Mouse (Mus musculus) megakaryocyte progenitor cell, adult 5-6 weeks (primary cell): Measurements from ENCODE around the gene Klk1b4. TPM values are rescaled to one million over a fixed set of nuclear protein-coding genes. Genes with fewer than 3 reads are reported as not detected.
A peak's percentile ranks its signal among the peaks of the same experiment; 100 is the strongest.
"Not testable (repeated sequence)": the region's sequence is repeated elsewhere in the genome, so short reads cannot be mapped to it uniquely, and the experiment has no call there.

Source experiments
- ATAC-seq: replicated peaks from 2 replicates; pipeline ENCODE4 v1.8.0; 2016; ENCODE audit warnings: mild to moderate bottlenecking, moderate TSS enrichment, inconsistent platforms; ENCODE audit not compliant: poor library complexity
- total RNA-seq, 2 experiments: library from RNA; stranded (forward) in 1 of 2; stranded (reverse) in 1 of 2; fragments of 157-497, 149-512 nt in 1 of 2; fragments of 200-1000 nt in 1 of 2; gene quantifications; 2 replicates each; pipeline versions ENCODE4 v1.2.3 to v1.2.4; 2015 to 2017

Klk1b4 gene
- total RNA-seq (2015) (not detected in 2 replicates), total RNA-seq (2017) (not detected in 2 replicates)

GRCm38 (mm10) chr7:44207135-44207534 lies at the start of gene Klk1b4:
TSS of gene Klk1b4 (plus strand) at chr7:44207435.
- ATAC-seq, result not testable (repeated sequence)

GRCm38 (mm10) chr7:44179299-44180045 lies 27.8 kb upstream of the Klk1b4 start:
- ATAC-seq, result no peak

- not testable (repeated sequence) for ATAC-seq
These were observed 20.7 kb upstream of the Klk1b4 start for GRCm38 (mm10) chr7:44186516-44186915.

DNA sequence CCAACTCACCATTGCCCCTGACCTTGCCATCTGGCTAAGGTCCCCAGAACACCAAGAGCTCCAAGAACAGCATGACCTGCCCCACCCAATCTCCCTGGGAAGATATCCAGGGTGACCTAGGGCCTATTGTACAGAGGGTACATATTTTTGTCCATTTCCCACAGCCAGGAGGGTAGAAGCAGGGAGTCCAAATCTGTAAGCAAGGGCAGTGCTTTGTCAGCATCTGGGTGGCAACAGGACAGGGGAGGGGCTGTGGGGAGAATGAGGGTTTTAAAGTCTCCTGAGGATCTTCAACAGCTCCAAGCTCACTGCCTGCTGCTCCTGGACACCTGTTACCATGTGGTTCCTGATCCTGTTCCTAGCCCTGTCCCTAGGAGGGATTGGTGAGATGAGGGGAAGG lies 19.3 kb upstream of the Klk1b4 start, which contains the start of gene Klk1b24:
Gene Klk1b24, plus strand, starts transcription at position 301 of the 400 bp plus-strand sequence.
- not testable (repeated sequence) for ATAC-seq

DNA sequence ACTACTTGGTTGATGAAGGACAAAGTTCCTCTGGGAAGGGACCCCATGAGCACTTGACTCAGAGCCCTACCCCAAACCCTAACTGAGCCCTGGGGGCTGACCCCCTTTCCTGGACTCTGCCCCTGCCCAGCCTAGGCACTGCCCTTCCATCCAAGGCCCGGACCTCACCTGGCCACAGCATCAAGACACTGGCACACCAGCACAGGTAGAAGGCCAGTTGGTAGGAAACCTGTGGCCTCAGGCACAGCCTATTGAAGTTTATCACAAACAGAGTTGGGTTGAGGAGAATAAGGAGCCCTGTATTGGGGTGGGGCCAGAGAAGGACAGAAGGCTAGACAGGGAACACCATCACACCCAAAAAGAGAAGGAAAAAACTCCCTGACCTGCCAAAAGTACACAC lies 13.8 kb upstream of the Klk1b4 start:
- not testable (repeated sequence) for ATAC-seq

GRCm38 (mm10) chr7:44197891-44198290 lies 9.3 kb upstream of the Klk1b4 start, which contains the start of gene Klk1b3:
TSS of gene Klk1b3 (plus strand) at chr7:44198191.
- no peak for ATAC-seq

DNA sequence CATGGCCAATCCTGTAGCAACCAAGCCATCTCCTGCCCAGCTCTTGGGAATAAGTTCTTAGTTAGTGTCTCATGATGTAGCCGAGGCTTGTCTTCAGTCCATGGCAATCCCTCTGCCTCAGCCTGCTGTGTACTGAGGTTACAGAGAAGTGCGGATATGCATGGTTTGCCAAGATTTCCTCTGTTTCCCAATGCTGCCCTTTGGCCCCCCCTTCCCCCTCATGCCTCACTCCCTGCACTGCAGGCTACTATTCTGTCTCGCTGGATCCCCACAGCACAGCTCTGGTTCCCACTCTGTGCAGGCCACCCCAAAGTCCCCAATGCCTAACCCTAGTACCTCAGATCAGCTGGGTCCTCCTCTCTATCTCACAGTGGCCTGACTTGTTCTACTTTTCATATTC lies 1.1 kb downstream of the Klk1b4 start:
- ATAC-seq, result no peak

DNA sequence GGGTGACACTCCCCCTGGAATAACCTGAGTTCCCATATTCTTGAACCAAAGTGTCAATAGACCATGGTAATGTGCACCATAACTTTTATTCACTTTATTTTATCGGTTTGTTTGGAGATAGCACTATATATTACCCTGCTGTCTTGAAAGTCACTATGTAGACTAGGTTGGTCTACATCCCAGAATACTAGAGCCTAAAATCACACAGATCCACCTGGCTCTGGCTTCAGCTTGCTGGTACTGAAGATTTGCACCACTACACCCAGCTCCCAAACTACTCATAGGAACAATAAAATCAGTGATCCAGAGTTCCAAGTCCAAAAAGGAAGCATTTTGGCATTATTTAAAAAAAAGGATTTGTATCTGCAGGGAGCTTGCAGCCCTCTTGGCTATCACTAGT lies 8.4 kb downstream of the Klk1b4 start, which contains the start of gene Klk1b5:
Gene Klk1b5, plus strand, starts transcription at position 301 of the 400 bp plus-strand sequence.
- no peak for ATAC-seq

DNA sequence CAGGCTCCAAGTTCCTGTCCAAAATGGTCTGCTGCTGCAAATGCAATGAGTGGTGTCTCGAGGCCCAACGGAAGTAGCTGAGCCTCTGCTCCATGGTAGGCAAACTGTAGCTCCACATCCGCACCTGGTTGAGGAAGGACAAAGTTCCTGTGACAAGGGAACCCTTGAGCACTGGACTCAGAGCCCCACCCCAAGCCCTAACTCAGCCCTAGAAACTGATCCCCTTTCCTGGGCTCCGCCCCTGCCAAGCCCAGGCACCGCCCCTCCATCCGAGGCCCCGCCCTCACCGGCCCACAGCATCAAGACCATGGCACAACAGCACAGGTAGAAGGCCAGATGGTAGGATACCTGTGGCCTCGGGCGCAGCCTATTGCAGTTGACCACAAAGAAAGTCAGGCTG lies 14.4 kb downstream of the Klk1b4 start:
- not testable (repeated sequence) for ATAC-seq

DNA sequence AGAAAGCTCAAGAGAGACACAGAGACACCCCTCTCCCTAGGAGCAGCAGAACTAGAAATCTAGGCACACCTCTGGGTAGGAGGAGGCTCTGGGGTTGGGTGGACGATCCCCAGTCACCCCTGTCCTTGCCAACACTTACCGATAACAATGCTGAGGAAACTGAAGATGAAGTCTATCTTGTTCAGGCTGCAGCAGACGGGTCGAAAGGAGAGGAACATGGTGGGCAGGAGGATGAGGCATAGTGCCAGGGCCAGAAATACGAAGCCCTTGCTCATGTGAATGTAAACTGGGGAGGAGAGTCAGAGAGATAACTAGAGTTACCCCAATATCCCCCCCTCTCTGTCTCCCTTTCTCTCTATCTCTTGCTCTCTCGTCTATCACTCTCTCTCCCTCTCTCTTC lies 15.1 kb downstream of the Klk1b4 start:
- ATAC-seq, result not testable (repeated sequence)

- ATAC-seq, result no peak
These were observed 17.8 kb downstream of the Klk1b4 start, which contains the start of gene Klk1 for GRCm38 (mm10) chr7:44225076-44225475. TSS of gene Klk1 (plus strand) at chr7:44225360.

- no peak for ATAC-seq
These were observed 28.7 kb downstream of the Klk1b4 start, which contains the start of gene Gm36864 for GRCm38 (mm10) chr7:44235909-44236308. TSS of gene Gm36864 (plus strand) at chr7:44236177.

GRCm38 (mm10) chr7:44239913-44240312 lies 32.7 kb downstream of the Klk1b4 start:
- ATAC-seq, result no peak; the same call in 1 of the 2 replicates

- peak; percentile 30 for ATAC-seq
These were observed 33.5 kb downstream of the Klk1b4 start for GRCm38 (mm10) chr7:44240712-44241111.

DNA sequence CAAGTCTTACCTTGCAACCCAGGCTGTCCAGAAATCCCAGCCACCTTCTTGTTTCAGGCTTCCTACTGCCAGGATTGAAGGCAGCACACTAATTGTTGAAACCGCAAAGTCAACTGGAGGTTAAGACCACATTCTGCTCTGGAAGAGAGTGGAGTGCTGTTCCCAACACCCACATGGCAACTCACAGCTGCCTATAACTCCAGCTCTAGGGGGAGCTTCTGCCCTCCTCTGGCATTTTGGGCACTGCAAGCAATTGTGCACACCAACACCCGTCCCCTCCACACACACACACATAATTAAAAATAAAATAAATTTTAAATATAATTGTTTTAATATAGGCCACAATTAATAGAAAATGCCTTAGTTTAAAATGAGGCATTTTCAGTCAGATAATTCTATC lies 33.9 kb downstream of the Klk1b4 start:
- no peak for ATAC-seq

DNA sequence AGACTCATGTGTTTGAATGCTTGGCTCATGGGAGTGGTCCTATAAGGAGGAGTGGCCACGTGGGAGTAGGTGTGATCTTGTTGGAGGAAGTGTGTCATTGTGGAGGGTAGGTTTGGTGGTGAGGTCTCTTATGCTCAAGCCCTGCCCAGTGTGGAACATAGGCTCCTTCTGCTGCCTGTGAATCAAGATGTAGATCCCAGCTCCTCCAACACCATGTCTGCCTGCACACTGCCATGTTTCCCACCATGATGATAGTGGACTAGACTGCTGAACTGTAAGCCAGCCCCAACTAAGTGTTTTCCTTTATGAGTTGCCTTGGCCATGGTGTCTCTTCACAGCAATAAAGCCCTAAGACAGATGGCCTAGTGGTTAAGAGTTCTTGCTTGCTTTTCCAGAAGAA lies 36.8 kb downstream of the Klk1b4 start:
- no peak for ATAC-seq

GRCm38 (mm10) chr7:44246055-44246983 lies 39.1 kb downstream of the Klk1b4 start, which contains the start of the genes 1700028J19Rik and 2410002F23Rik:
TSS of gene 1700028J19Rik (minus strand) at chr7:44246695.
TSS of gene 2410002F23Rik (plus strand) at chr7:44246722.
- peak; percentile 87 for ATAC-seq

DNA sequence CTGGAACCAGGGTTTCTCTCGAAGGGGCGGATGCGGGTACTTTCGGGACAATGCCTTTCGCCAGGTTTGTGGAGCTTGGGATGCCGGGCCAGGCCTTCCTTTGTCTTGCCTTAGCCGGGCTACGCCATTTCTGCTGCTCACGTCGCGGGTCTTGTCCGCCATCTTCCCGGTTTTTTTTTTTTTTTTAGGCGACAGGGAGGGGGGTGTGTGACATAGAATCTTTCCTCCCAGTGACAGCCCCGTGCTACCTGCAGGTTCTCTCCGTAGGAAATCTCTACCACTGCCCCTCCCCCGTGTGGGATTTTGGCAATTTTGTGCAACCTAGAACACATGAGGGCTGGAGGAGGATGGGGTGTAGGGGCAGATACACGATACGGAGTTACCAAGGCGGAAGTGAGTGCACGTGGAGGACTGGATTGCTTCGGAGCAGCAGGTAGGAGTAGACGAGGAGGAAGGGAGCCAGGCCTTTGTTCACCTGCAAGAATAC lies 39.8 kb downstream of the Klk1b4 start:
- ATAC-seq, result peak; percentile 55

DNA sequence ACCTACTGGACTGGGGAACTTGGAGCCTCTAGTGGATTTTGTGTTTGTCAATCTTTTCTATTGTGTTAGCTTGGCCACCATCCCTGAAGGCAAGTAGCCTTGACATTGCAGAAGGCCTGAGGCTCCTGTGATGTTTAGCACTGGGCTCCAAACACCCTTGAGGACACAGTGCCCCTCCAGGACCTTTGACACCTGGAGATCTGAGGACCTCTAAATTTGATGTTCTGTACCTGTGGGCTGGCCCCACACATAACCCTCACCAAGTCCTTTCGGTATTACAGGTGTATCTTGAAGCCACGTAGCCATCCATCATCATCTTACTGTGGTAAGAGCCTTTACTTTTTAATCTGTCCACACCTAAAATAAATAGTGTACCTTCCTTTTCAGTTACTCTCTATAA lies 40.7 kb downstream of the Klk1b4 start:
- no peak for ATAC-seq

GRCm38 (mm10) chr7:44249248-44249647 lies 42.0 kb downstream of the Klk1b4 start:
- no peak for ATAC-seq

DNA sequence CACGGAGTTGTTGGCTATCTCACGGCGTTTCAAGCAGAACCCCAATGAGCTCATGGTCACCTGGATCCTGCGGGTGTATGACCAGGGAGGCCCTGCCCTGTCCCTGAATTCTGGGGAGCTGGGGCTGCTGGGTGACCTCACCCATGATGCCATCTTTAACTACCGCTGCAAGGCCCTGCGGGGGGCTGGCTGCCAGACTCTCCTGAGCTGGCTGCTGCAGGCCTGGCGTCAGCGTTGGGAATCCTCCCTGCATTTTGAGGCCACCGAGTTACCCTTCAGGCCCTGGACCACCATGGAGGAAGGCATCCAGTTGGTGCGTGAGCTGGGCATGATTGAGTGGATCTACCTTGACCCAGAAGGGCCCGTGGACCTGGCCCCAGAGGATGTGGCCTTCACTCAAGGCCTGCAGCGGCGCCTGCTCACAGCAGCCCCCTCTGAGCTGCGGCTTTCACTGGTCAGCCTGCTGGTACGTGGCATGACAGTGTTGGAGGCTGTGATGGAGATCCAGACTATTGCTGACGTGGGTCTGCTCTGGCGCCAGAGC lies 43.6 kb downstream of the Klk1b4 start:
- ATAC-seq, result not testable (repeated sequence)
